Mouse (Mus musculus): ENCODE measurements around the gene Gbp8. TPM values are rescaled to one million over a fixed set of nuclear protein-coding genes. Genes with fewer than 3 reads are reported as not detected.
"Not testable (repeated sequence)": the region's sequence is repeated elsewhere in the genome, so short reads cannot be mapped to it uniquely, and the experiment has no call there.

Gbp8 gene
- polyA plus RNA-seq, 1 experiment: 0.08 TPM

- TF ChIP-seq CTCF (IDR thresholded peaks at IDR 0.05; ENCODE audit: borderline replicate concordance, insufficient read depth, low read depth, low read length) (no peak), POLR2A (IDR thresholded peaks at IDR 0.05; ENCODE audit: borderline replicate concordance, insufficient read depth, low read length) (no peak)
- H3K4me1 ChIP-seq (ENCODE audit: control insufficient read depth, insufficient read depth, low read length): no peaks in the 10 kb centered on the region
- no peak for DNase-seq
These were observed 57.4 kb downstream of the Gbp8 start for GRCm38 (mm10) chr5:105081900-105082299.

GRCm38 (mm10) chr5:105068356-105068755, 71.0 kb downstream of the Gbp8 start:
- not testable (repeated sequence) for H3K27me3 ChIP-seq (ENCODE audit: control insufficient read depth, insufficient read depth, low read length); H3K4me3 ChIP-seq (replicated peaks; ENCODE audit: insufficient read depth, low read depth, low read length); DNase-seq; H3K27ac ChIP-seq (ENCODE audit: insufficient read depth, low read length); H3K4me1 ChIP-seq (ENCODE audit: control insufficient read depth, insufficient read depth, low read length)

More at GRCm38 (mm10) chr5:105081900-105082299, 57.4 kb downstream of the Gbp8 start:
- no peaks in the 10 kb centered on the region for H3K27me3 ChIP-seq (ENCODE audit: control insufficient read depth, insufficient read depth, low read length)
- H3K4me3 ChIP-seq (replicated peaks; ENCODE audit: insufficient read depth, low read depth, low read length): no peak overlapping the region
- H3K27ac ChIP-seq (ENCODE audit: insufficient read depth, low read length): no peak overlapping the region

DNA sequence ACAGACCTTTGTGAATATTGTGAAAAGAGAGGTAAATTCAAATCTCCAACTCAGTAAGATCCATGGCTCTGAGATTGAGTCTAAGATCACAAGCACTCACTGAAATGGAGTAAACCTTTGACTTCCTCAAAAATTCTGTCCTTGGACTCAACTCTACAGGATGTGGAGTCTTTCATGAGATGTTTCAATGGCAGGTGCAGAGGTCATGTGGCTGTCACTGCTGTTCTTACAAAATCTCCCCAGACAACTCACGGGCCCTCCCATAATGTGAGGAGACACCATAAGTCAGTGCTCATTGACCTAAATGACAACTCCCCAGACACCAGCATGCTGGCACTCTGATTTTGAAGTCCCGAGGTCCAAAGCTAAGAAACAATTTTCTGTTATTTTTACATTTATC, 74.9 kb downstream of the Gbp8 start:
- 50% methylated on average over 2 of the region's 2 CpGs for WGBS
- H3K4me1 ChIP-seq (ENCODE audit: control insufficient read depth, insufficient read depth, low read length); H3K4me3 ChIP-seq (replicated peaks; ENCODE audit: insufficient read depth, low read depth, low read length): not testable (repeated sequence)

GRCm38 (mm10) chr5:105063321-105063720, 76.0 kb downstream of the Gbp8 start:
- WGBS: 47% methylated on average over 1 of the region's 1 CpGs
- H3K27ac ChIP-seq (ENCODE audit: insufficient read depth, low read length): no peak overlapping the region
- H3K4me3 ChIP-seq (replicated peaks; ENCODE audit: insufficient read depth, low read depth, low read length): no peak overlapping the region
- no peaks in the 10 kb centered on the region for H3K27me3 ChIP-seq (ENCODE audit: control insufficient read depth, insufficient read depth, low read length)
- no peaks in the 10 kb centered on the region for H3K4me1 ChIP-seq (ENCODE audit: control insufficient read depth, insufficient read depth, low read length)
- no peak for DNase-seq
- TF ChIP-seq CTCF (IDR thresholded peaks at IDR 0.05; ENCODE audit: borderline replicate concordance, insufficient read depth, low read depth, low read length): no peak
- TF ChIP-seq POLR2A (IDR thresholded peaks at IDR 0.05; ENCODE audit: borderline replicate concordance, insufficient read depth, low read length): no peak

More for the DNA sequence above, 74.9 kb downstream of the Gbp8 start:
- H3K27me3 ChIP-seq (ENCODE audit: control insufficient read depth, insufficient read depth, low read length); DNase-seq; H3K27ac ChIP-seq (ENCODE audit: insufficient read depth, low read length): not testable (repeated sequence)

GRCm38 (mm10) chr5:105062403-105062802, 76.9 kb downstream of the Gbp8 start:
- H3K27me3 ChIP-seq (ENCODE audit: control insufficient read depth, insufficient read depth, low read length); H3K4me3 ChIP-seq (replicated peaks; ENCODE audit: insufficient read depth, low read depth, low read length); DNase-seq; H3K27ac ChIP-seq (ENCODE audit: insufficient read depth, low read length); H3K4me1 ChIP-seq (ENCODE audit: control insufficient read depth, insufficient read depth, low read length): not testable (repeated sequence)
- 77% methylated on average over 2 of the region's 2 CpGs for WGBS

GRCm38 (mm10) chr5:105060224-105060623, 79.1 kb downstream of the Gbp8 start:
- Histone ChIP-seq H3K27me3 (ENCODE audit: control insufficient read depth, insufficient read depth, low read length) (no peaks in the 10 kb centered on the region), H3K27ac (ENCODE audit: insufficient read depth, low read length) (no peak overlapping the region), H3K4me1 (ENCODE audit: control insufficient read depth, insufficient read depth, low read length) (no peaks in the 10 kb centered on the region), H3K4me3 (replicated peaks; ENCODE audit: insufficient read depth, low read depth, low read length) (no peak overlapping the region)
- DNase-seq: no peak
- WGBS: 91% methylated on average over 2 of the region's 2 CpGs
- TF ChIP-seq CTCF (IDR thresholded peaks at IDR 0.05; ENCODE audit: borderline replicate concordance, insufficient read depth, low read depth, low read length) (no peak), POLR2A (IDR thresholded peaks at IDR 0.05; ENCODE audit: borderline replicate concordance, insufficient read depth, low read length) (no peak)

DNA sequence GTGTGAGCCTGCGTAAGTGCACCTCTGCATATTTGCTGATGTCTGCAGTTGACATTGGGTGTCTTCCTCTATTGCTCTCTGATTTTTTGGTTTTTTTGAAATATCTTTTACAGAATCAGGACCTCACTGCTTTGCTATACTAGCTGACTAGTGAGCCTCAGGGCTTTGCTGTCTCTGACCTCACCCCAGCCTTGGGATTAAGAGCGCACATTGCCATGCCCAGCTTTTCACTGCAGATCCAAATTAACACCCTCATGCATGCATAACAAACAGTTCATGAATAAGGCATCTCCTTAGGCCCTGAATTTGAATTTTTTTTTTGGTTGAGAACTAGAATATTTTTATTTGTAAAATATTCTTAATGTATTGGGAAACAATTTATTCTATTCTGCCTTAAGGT, 84.1 kb downstream of the Gbp8 start:
- TF ChIP-seq POLR2A (IDR thresholded peaks at IDR 0.05; ENCODE audit: borderline replicate concordance, insufficient read depth, low read length): no peak
- no peak for TF ChIP-seq CTCF (IDR thresholded peaks at IDR 0.05; ENCODE audit: borderline replicate concordance, insufficient read depth, low read depth, low read length)
- no peaks in the 10 kb centered on the region for H3K4me1 ChIP-seq (ENCODE audit: control insufficient read depth, insufficient read depth, low read length)
- H3K4me3 ChIP-seq (replicated peaks; ENCODE audit: insufficient read depth, low read depth, low read length): no peak overlapping the region
- WGBS: 95% methylated on average over 2 of the region's 2 CpGs
- H3K27me3 ChIP-seq (ENCODE audit: control insufficient read depth, insufficient read depth, low read length): no peaks in the 10 kb centered on the region
- H3K27ac ChIP-seq (ENCODE audit: insufficient read depth, low read length): no peak overlapping the region
- DNase-seq: no peak

GRCm38 (mm10) chr5:105053471-105054169, 85.7 kb downstream of the Gbp8 start:
- DNase-seq; H3K27me3 ChIP-seq (ENCODE audit: control insufficient read depth, insufficient read depth, low read length); H3K27ac ChIP-seq (ENCODE audit: insufficient read depth, low read length); H3K4me1 ChIP-seq (ENCODE audit: control insufficient read depth, insufficient read depth, low read length); H3K4me3 ChIP-seq (replicated peaks; ENCODE audit: insufficient read depth, low read depth, low read length): not testable (repeated sequence)
- WGBS: 85% methylated on average over 1 of the region's 1 CpGs

GRCm38 (mm10) chr5:105032362-105032761, 107.0 kb downstream of the Gbp8 start:
- H3K27ac ChIP-seq (ENCODE audit: insufficient read depth, low read length): no peak overlapping the region
- H3K4me1 ChIP-seq (ENCODE audit: control insufficient read depth, insufficient read depth, low read length): no peaks in the 10 kb centered on the region
- H3K4me3 ChIP-seq (replicated peaks; ENCODE audit: insufficient read depth, low read depth, low read length): no peak overlapping the region
- DNase-seq: no peak
- H3K27me3 ChIP-seq (ENCODE audit: control insufficient read depth, insufficient read depth, low read length): no peaks in the 10 kb centered on the region
- no peak for TF ChIP-seq POLR2A (IDR thresholded peaks at IDR 0.05; ENCODE audit: borderline replicate concordance, insufficient read depth, low read length)
- no peak for TF ChIP-seq CTCF (IDR thresholded peaks at IDR 0.05; ENCODE audit: borderline replicate concordance, insufficient read depth, low read depth, low read length)
- WGBS: 45% methylated on average over 2 of the region's 2 CpGs
